Mouse (Mus musculus) hindlimb bud, embryonic 11.5 days (tissue): ENCODE results near the gene Gna15.

Experiments
- DNase-seq: peaks from one replicate; pipeline ENCODE4 v3.0.0-alpha.2; 2012; ENCODE audit warnings: low read depth, low spot score; ENCODE audit errors: extremely low spot score

Gna15 gene

DNA sequence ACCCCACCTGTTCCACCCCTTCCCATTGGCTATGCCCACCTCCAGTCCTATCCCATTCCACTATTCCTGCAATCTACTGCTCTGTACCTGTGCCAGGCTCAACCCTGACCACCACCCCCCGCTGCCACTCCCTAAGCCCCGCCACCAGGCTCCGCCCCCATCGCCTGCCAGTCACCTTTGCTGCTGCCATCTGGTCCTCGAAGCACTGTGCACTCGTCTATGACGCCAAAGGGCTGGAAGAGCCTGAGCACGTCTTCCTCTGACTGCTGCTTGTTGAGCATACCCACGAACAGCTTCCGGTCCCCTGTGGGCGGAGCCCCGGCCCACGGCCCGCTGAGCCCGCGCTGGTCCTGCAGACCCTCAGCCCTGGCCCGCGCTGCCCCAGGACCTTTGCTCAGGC, 53.6 kb downstream of the Gna15 start:
- no peak for DNase-seq

- DNase-seq, result no peak
These were observed 54.8 kb downstream of the Gna15 start for GRCm38 (mm10) chr10:81469253-81469652.

DNA sequence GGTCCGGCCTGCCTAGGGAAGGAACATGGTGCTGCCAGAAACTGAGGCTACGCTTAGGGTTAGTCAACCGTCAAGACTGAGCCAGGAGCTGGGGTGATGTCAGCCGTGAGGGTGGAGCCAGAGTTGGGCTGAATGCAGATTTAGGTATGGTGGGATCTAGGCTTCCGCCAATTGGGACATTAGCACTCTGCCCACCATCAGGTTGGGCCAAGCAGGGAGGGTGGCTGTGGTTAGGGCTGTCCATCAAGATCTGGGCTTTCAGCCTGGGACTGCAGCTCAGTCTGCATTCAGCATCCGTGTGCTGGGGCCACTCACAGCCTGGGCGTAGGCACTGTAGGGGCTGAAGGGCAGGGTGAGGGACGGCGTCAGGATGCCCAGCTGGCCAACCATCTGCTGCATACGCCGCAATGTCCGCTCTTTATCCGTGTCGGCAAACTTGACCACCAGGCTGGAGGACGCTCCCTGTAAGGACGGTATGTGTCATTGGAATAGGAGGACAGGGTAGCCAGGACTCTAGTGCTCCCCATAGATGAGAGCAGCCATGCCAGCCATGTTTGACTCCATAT, 56.3 kb downstream of the Gna15 start:
- DNase-seq, result no peak

- no peak for DNase-seq
These were observed 57.1 kb downstream of the Gna15 start for GRCm38 (mm10) chr10:81466881-81467280.

GRCm38 (mm10) chr10:81466066-81466465, 58.0 kb downstream of the Gna15 start:
- no peak for DNase-seq

DNA sequence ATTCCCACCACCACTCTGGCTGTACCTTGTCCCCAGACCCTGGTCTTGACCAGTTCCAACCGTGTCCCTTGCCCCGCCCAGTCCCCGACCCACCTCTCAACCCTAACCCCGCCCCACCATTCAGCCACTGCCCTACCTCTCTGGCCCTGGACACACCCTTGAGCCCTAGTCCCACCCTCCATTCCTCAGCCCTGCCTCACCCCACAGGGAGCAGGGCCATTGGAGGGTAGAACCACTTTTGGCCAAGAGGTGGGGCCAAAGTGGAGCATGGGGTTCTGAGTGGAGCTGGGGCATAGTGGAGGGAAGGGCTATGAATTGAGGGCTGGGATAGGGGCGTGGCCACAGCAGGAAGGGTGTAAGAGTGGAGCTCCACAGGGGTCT, 58.8 kb downstream of the Gna15 start:
- DNase-seq, result no peak

DNA sequence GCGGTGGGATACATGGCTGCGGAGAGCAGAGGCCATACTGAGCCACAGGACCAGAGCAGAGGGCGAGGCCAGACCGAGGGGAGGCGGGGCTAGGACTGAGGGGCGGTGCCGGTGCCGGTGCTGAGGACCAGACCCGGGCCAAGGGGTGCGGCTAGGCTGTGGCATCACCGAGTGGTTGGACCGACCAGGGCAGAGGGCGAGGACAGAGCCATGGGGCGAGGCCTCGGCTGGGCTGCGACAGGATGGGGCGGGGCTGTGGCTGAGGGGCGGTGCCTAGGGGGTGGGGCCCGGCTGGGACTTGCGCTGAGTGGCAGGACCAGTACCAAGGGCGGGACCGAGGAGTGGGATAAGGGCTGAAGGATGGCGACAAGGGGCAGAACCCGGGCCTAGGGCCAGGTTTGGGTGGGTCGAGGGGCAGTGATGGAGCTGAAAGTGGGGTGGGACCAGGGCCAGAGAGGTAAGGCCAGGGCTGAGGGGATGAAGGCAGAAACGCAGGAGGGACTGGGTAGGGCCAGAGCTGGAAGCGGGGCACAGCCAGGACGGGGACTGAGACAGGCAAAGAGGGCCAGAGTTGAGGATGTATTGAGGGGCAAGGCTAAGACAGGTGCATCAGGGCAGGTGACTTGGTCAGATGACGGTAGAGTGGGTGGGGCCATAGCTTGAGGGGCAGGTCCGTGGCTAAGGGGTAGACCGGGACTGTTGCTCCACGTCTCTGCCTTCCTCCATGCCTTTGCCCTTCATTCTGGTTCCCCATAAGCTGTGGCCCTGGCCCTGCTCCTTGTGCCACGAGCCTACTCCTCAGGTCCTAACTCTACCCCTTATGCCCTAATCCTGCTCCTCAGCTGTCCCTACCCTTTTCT, 59.4 kb downstream of the Gna15 start:
- DNase-seq, result no peak

DNA sequence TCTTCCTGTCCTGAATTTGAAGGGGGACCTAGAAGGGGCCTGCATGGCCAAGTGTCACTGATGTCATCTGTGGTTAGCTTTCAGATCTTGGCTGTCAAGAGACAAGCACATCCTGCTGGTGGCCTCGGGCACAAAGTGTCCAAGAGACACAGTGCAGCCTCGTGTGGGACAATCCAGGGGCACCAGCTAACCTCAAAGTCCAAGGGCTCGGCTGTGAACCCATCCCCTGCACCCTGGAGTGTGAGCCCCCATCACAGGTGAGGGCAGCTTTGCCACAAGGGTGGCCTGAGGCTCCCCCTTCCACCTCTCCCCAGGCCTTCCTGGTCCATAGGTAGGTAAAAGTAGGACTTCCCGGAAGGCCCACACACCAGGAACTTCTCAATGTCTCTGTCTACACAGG, 60.5 kb downstream of the Gna15 start:
- DNase-seq, result no peak

DNA sequence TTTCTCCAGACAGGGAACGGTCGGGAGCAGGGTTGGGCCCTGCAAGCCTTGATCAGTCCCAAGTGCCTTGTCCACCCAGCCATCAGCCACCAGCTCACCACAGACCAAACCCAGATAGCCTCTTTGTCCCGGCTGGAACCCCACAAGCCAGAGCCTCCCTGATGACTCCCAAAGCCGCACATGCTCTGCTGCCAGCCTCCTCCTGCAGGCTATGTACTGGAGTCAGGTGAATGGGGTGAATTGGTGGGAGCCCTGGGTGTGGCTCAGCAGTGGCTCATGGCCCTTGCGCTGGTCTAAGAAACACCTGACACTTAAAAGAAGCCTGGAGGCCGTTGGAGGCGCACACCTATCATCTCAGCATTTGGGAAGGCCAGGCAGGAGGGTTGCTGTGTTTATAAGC, 61.1 kb downstream of the Gna15 start:
- DNase-seq, result no peak

GRCm38 (mm10) chr10:81462415-81462804, 61.6 kb downstream of the Gna15 start:
- no peak for DNase-seq

GRCm38 (mm10) chr10:81461673-81462414, 62.2 kb downstream of the Gna15 start:
- DNase-seq, result no peak

GRCm38 (mm10) chr10:81460951-81461350, 63.1 kb downstream of the Gna15 start:
- no peak for DNase-seq

DNA sequence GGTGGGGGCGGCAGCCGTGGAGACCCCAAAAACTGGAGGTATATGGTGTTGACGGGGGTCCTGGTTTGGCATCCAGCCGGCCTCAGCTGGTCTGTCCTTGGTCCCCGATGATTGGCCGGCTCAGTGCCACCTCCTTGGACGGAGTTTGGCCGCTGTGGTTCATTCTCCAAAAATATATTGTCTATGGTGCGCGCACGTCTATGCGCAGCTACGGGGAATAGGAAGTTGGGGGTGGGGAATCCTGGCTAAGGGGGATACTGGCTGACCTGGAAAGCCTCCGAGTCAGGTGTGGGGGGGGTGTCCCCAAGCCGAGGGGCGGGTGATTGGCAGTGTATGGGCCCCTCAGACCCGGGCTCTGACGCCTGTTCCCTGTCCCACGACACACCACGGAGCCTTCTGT, 63.6 kb downstream of the Gna15 start:
- no peak for DNase-seq

DNA sequence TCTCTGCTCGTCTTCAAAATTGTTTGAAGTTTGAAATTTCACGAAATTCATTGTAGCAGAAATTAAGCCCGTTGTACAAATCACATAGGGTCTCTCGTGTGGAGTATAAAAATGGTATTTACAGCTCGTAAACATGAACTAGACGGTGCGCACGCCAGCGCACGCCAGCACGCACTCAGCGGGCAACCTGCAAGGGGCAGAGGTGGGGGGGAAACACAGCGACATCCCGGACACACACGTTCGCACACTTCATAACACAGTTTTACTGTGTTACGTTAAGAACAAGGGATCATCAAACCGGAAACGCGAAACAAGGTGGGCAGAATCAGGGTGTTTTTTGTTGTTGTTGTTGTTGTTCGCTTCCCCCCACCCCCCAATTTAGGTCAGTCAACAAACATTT, 64.6 kb downstream of the Gna15 start:
- DNase-seq, result no peak

DNA sequence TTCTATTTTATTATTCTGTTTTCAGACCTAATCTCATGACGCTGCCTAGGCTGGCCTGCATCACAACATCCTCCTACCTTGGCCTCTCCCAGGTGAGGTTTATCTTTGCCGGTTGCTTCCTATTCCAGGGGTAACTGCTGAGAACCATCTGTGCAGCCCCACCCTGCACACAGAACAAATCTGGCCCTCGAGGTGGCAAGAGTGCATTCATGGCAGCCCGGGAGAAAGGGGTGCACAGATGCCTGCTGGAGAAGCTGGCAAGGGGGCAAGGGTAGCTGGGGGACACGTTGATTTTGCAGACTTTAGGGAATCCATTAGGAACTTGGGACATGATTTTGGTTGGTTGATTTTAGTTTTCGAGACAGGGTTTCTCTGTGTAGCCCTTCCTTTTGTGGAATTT, 65.8 kb downstream of the Gna15 start:
- no peak for DNase-seq

GRCm38 (mm10) chr10:81457624-81458023, 66.4 kb downstream of the Gna15 start:
- no peak for DNase-seq

GRCm38 (mm10) chr10:81456983-81457563, 67.0 kb downstream of the Gna15 start:
- no peak for DNase-seq

DNA sequence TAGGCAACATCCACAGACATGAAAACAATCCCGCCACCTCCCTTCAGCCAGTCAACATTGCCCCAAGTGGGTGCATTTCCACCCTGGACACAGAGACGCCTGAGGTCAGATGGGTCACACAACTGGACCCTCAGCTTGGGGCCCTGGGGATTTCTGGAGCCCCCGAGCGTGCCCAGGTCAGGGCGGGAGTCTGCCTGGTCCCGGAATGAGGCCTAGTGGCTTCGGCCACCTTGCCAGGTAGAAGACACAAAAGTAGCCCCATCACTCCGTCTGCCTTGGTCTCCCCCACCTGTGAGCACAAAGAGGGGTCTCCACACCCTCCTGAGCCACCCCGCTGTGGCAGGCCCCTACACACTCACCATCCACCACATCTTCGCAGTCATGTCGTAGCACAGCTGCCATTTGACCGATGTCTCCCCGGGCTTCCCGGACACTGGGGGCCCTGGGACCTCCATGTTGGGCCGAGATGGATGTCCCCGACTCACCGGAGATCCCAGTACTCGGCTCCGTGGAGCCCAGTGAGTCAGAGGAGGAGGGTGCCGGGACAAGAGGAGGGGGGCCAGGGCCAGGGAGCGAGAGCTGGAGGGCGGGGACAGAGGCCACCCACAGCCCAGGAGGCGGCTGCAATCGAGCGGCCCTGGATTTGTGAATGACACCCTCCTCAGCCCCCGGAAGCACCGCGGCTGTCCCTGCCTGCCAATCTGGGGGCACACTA, 68.7 kb downstream of the Gna15 start, which contains the start of gene Nfic:
Gene Nfic (minus strand): TSS at position 455 of the 715 bp plus-strand sequence.
- DNase-seq, result no peak

GRCm38 (mm10) chr10:81454106-81454505, 69.9 kb downstream of the Gna15 start:
- no peak for DNase-seq

- no peak for DNase-seq
These were observed 71.1 kb downstream of the Gna15 start for GRCm38 (mm10) chr10:81452947-81453288.
